Mouse (Mus musculus) common myeloid progenitor, adult 5-6 weeks (primary cell): ENCODE measurements around the gene Rmi2. TPM values are rescaled to one million over a fixed set of nuclear protein-coding genes. Genes with fewer than 3 reads are reported as not detected.
A peak's percentile ranks its signal among the peaks of the same experiment; 100 is the strongest.
"Not testable (repeated sequence)": the region's sequence is repeated elsewhere in the genome, so short reads cannot be mapped to it uniquely, and the experiment has no call there.

Experiments used
- ATAC-seq: replicated peaks from 2 replicates; pipeline ENCODE4 v1.8.0; 2016; ENCODE audit warnings: low read depth, mild to moderate bottlenecking, moderate TSS enrichment, inconsistent platforms; ENCODE audit not compliant: poor library complexity, severe bottlenecking
- total RNA-seq: library from RNA; stranded (forward); fragments of 200-1000, 187-1606 nt; gene quantifications from 2 replicates; pipeline ENCODE4 v1.2.3, GENCODE M21; 2017

The Rmi2 gene
- total RNA-seq, 1 experiment from 2014 or later: 8.3 TPM

- no peak for ATAC-seq
Observed at GRCm38 (mm10) chr16:10825840-10826239, 9.0 kb upstream of the Rmi2 start.

DNA sequence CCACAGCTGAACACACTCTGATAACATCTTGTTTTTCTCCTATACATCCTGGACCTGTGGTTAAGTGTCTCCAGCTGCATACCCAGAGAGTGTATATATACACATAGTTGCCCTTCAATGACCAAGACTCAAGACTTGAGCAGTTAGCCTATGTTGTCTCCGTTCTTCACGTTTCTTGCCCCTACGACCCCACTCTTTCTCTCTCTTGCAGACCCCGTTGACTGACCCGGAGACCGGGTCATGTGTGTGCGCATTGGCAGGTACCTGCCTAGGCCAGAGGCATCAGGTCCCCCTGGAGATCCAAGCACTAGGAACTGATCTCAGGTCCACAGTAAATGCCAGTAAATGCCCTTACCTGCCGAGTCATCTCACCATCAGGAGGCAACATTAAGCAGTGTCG lies 7.6 kb upstream of the Rmi2 start:
- no peak for ATAC-seq

- ATAC-seq: no peak
Observed at GRCm38 (mm10) chr16:10827766-10828460, 6.9 kb upstream of the Rmi2 start.

DNA sequence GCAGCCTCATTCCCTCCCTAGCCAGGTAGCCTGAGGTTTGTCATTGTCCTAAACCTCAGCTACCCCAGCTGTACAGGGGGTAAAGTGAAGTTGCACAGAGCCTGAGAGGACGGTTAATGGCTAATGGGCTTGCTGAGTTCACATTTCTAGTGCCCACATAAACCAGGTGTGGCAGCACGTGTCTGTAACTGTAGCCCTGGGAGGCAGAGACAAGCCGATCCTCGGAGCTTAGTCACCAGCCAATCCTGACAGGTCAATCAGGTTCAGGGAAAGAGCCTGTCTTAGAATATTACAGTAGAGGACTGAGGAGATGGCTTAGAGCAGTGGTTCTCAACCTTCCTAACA lies 6.4 kb upstream of the Rmi2 start:
- ATAC-seq: no peak

GRCm38 (mm10) chr16:10834542-10834910 lies 333 bp upstream of the Rmi2 start:
- ATAC-seq: no peak

DNA sequence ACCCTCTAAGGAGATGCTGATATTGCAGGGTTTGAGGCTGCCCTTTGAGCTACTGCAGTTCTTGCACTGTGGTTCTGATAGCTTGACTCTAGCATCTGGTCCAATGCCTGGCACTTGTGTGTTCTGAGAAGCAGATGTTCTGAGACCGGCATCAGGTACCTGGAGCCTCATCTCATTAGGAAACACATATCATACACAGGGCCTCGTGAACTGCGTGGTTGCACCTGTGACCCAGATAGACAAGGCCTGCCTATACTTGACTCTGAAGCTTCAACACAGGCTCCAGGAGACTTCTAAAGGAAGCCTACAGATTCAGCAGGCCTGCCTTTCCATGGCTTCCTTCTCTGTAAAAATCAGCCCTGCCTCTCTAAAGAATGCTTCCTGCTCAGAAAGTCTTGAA lies 1.5 kb downstream of the Rmi2 start:
- ATAC-seq: no peak

DNA sequence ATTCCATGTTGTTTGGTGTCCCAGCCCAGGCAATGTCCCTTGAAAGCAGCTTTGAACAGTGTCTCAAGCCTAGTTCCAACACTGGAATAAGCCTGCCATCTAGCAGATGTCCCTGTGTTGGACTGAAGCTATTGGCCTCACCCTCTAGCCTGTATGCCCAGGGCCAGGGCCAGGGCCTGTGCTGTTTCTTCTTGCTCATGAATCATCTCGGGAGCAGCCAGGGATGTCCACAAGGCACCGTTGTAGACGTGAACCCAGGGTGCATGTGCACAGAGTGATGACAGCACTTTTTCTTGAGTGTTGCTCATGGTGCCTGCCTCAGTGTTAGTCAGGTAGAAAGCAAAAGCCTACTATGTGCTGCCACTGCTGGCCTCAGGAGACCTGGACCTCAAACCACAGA lies 2.4 kb downstream of the Rmi2 start:
- ATAC-seq: no peak

DNA sequence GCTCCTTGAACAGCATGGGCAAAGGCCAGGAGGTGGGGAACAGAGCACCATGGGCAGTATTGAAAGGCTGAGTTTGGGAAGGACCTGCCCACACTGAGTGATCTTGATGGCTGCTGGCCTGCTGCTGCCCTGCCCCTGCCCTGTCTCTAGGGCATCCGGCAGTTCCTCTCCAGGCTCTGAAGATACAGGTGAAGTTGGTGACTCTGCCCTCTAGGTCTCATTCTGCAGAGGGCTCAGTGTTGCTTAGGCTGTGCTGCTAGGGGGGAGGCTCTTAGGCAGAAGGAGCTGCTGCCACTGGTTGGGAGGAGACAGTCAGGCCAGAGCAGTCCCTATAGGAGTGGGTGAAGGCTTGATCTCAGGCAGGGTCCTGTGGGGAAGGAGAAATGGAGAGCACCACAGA lies 3.0 kb downstream of the Rmi2 start:
- peak; percentile 5; the same call in 1 of the 2 replicates for ATAC-seq

- peak; percentile 63 for ATAC-seq
Observed at GRCm38 (mm10) chr16:10838487-10839245, 3.8 kb downstream of the Rmi2 start.

DNA sequence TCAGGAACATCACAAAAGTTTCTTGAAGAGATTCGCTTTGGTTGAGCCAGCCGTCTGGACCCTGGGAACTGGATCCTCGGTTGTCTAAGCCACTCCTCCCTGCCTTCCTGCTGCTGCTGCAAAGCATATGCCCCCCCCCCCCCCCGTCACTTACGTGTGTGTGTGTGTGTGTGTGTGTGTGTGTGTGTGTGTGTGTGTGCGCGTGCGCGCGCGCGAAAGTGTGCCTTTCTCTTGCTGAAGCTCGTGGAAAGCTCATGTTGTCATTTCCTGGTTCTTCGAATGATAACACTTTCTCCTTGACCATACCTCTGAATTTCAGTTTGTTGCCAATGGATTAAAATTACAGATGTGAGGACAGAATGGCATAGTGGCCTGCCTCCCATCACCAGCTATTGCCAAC lies 5.2 kb downstream of the Rmi2 start:
- ATAC-seq: no peak

DNA sequence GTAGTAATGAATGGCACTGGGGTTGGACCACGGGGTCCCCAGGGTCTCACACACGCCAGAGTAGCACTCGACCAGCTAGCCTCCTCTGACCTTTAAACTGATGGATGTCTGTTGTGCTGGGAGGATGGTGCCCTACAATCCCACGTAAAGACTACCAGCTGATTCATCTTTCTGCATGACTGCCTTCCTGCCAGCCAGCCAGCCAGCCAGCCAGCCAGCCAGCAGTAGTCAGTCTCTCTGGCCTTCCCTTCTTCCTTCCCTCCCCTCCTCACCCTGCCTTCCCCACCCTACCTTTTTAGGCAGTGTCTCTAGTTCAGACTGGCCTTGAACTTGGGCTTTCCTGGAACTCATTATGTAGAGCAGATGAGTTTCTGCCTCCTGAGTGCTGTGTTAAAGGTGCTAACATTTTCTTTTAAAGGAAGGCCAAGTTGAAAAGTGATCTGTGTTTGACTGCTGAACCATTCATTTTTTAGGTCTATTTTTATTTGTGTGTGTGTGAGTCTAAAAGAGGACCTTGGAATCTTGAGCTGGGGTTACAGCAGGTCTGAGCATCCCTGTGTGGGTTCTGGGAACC lies 7.5 kb downstream of the Rmi2 start:
- ATAC-seq: no peak

DNA sequence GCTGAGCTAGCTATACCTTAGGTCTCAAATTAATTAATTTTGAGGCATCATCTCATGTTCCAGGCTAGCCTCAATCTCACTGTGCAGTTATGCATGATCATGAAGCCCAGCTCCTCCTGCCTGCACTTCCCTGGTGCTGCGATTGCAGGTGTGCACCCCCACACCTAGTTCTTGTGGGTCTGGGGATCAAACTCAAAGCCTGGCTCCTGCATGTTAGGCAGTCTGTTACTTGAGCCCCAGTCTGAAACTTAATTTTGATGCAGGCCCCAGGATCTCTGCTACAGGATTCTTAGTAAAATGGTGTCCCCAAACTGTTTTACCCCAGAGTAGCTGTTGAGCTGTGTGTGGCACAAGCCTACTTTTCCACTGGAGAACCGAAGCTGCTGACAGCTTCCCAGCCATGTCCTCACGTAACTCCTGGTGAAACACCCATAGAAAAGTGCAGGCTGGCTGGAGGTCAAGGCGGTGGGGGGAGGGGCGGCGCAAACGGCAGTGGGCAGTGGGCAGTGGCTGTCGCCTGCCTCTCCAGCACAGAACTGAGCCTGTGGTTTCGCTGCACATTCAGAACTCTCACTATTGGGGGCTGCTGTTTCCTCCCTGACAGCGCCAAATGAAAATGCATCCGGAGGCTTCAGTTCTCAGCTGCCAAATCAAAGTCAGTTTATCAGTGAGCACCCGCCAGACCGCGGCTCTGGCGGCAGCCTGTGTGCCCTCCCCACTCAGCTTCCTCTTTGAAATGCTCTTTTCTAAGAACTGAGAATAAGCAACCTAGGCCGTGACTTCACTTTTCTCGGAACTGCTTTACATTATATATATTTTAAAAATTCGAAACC lies 8.8 kb downstream of the Rmi2 start:
- ATAC-seq: peak; percentile 93

GRCm38 (mm10) chr16:10844319-10844670 lies 9.4 kb downstream of the Rmi2 start:
- ATAC-seq: peak; percentile 43

GRCm38 (mm10) chr16:10845952-10846351 lies 11.1 kb downstream of the Rmi2 start:
- ATAC-seq: no peak

DNA sequence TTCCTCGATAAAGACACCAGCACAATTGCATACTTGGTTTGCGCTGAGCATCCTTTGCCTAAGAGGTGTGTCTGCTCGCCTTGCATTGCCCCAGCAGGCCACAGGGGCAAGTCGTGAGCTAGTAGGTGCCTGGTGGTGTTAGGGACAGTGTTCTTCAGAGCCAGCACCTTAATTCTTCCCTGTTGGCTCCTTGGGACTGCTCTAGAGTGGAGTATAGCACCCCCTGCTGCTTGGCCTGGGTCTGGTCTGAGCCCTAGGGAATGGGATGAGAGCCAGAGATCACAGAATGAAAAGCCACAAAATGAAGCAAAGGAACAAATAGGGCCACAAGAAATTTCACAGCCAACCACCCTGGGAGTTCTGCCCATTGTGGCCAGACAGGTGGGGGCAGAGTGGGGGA lies 11.6 kb downstream of the Rmi2 start:
- ATAC-seq: peak; percentile 63

- no peak for ATAC-seq
Observed at GRCm38 (mm10) chr16:10849965-10850861, 15.4 kb downstream of the Rmi2 start.

DNA sequence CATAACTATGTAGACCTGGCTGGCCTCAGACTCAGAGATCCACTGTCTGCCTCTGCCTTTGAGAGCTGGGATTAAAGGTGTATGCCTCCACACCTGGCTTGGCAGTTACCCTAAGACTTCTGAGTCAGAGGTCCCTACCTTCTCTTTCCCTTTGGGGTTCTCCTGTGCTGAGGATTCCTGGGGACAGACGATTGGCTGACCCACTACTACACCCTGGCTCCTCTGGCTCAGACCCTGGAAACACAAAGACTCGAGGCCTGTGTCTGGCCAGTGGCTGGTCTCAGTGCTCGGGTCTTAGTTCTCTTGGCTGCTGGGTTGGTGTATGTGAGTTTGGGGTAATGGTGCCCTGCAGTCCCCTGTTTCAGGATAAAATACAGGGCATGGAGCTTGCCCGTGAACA lies 16.0 kb downstream of the Rmi2 start:
- ATAC-seq: no peak

GRCm38 (mm10) chr16:10852216-10852615 lies 17.4 kb downstream of the Rmi2 start:
- not testable (repeated sequence) for ATAC-seq

GRCm38 (mm10) chr16:10859726-10860245 lies 24.9 kb downstream of the Rmi2 start:
- ATAC-seq: no peak

DNA sequence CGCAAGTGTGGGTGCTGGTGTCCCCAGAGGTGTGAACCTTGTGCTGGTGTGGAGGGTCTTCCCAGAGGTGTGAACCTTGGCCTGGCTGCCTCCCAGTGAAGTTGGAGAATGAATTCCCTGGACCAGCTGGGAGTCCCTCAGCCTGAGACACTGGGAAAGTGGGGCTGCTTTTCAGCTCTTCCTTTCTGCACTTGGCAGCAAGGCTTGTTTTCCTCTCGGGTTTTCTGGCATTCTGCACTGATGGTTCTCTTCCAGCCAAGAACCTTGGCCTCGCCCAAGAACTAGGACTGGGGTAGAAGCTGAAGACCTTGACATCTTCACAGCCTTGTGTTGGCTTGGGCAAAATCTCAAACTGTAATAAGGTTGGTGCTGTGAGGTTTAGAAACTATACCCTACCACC lies 26.5 kb downstream of the Rmi2 start:
- ATAC-seq: no peak
